Mouse (Mus musculus) spleen, postnatal 14 days (tissue): ENCODE data around the gene Syvn1.

Experiments used
- DNase-seq, 2 experiments: peaks; one replicate each; pipeline ENCODE4 v3.0.0; 2021 to 2022; ENCODE audit warnings: low spot score in 2 of 2

The Syvn1 gene

GRCm38 (mm10) chr19:6046294-6047153 is at the start of gene Syvn1:
Gene Syvn1 (plus strand): TSS chr19:6046576.
- DNase-seq: peak; percentile 83 to 86

GRCm38 (mm10) chr19:5998180-5998579 is 48.2 kb upstream of the Syvn1 start:
- no peak for DNase-seq

GRCm38 (mm10) chr19:5999969-6000368 is 46.4 kb upstream of the Syvn1 start:
- no peak for DNase-seq

- DNase-seq: no peak
Measured at GRCm38 (mm10) chr19:6005541-6005940, 40.8 kb upstream of the Syvn1 start.

- DNase-seq: no peak
Measured at GRCm38 (mm10) chr19:6007013-6007412, 39.4 kb upstream of the Syvn1 start.

GRCm38 (mm10) chr19:6009137-6009536 is 37.2 kb upstream of the Syvn1 start:
- no peak for DNase-seq

- no peak for DNase-seq
Measured at GRCm38 (mm10) chr19:6013691-6014090, 32.7 kb upstream of the Syvn1 start.

- DNase-seq: peak; percentile 47
Measured at GRCm38 (mm10) chr19:6014991-6015510, 31.3 kb upstream of the Syvn1 start.

GRCm38 (mm10) chr19:6015511-6016315 is 30.7 kb upstream of the Syvn1 start, which contains the start of gene Capn1:
Gene Capn1 (minus strand): TSS chr19:6015897.
- peak; percentile 56 for DNase-seq

GRCm38 (mm10) chr19:6016532-6016931 is 29.8 kb upstream of the Syvn1 start:
- DNase-seq: no peak

GRCm38 (mm10) chr19:6018142-6019089 is 28.0 kb upstream of the Syvn1 start:
- peak; percentile 85 to 93 for DNase-seq

- no peak for DNase-seq
Measured at GRCm38 (mm10) chr19:6020276-6020675, 26.1 kb upstream of the Syvn1 start.

- DNase-seq: no peak
Measured at GRCm38 (mm10) chr19:6023059-6023458, 23.3 kb upstream of the Syvn1 start.

GRCm38 (mm10) chr19:6023930-6024329 is 22.4 kb upstream of the Syvn1 start:
- DNase-seq: no peak

GRCm38 (mm10) chr19:6028991-6029390 is 17.4 kb upstream of the Syvn1 start:
- no peak for DNase-seq

GRCm38 (mm10) chr19:6029426-6029825 is 16.9 kb upstream of the Syvn1 start:
- no peak for DNase-seq

- DNase-seq: no peak
Measured at GRCm38 (mm10) chr19:6030520-6031280, 15.7 kb upstream of the Syvn1 start.

- no peak for DNase-seq
Measured at GRCm38 (mm10) chr19:6035966-6036585, 10.3 kb upstream of the Syvn1 start.

- DNase-seq: no peak
Measured at GRCm38 (mm10) chr19:6037695-6038094, 8.7 kb upstream of the Syvn1 start.

GRCm38 (mm10) chr19:6038326-6038725 is 8.1 kb upstream of the Syvn1 start:
- no peak for DNase-seq
